Mouse (Mus musculus): ENCODE measurements around the gene Pvalb. TPM values are rescaled to one million over a fixed set of nuclear protein-coding genes. Genes with fewer than 3 reads are reported as not detected.

Pvalb gene
- 2.5 and 4.1 TPM in 2 replicates for polyA plus RNA-seq (2015; fragmentation: Nextera tagmentation; extraction: Ambion mirVana)

- Histone ChIP-seq H3K27me3 (peaks cover 50% of the 10 kb centered on the region), H3K36me3 (no peaks in the 10 kb centered on the region), H3K4me3 (no peak within 1 kb of the TSS), H3K27ac (replicated peaks) (no peak within 1 kb of the TSS), H3K4me1 (replicated peaks) (peaks cover 17% of the 10 kb centered on the region), H3K9ac (no peak within 1 kb of the TSS), H3K9me3 (peaks cover 13% of the 10 kb centered on the region; the same call in 1 of the 2 replicates), H3K4me2 (no peak within 1 kb of the TSS)
- ATAC-seq (ENCODE audit: low read depth): no peak
- 89% methylated on average over 7 of the region's 7 CpGs for WGBS
Measured at GRCm38 (mm10) chr15:78206312-78206711, at the start of gene Pvalb. Pvalb (minus strand) TSS chr15:78206400.

GRCm38 (mm10) chr15:78254751-78255150, 48.6 kb upstream of the Pvalb start:
- H3K4me2 ChIP-seq: 0 out of 2 replicates have a peak overlapping the region, but pooled peaks have one; percentile 10
- 23% methylated on average over 20 of the region's 20 CpGs for WGBS

GRCm38 (mm10) chr15:78248410-78248809, 42.2 kb upstream of the Pvalb start:
- Histone ChIP-seq H3K9ac (no peak overlapping the region), H3K27ac (replicated peaks) (no peak overlapping the region), H3K4me2 (no peak overlapping the region), H3K4me1 (replicated peaks) (no peaks in the 10 kb centered on the region), H3K4me3 (no peak overlapping the region), H3K36me3 (no peaks in the 10 kb centered on the region), H3K27me3 (no peaks in the 10 kb centered on the region), H3K9me3 (no peaks in the 10 kb centered on the region)
- ATAC-seq (ENCODE audit: low read depth): no peak
- 81% methylated on average over 3 of the region's 3 CpGs for WGBS

More at GRCm38 (mm10) chr15:78254751-78255150, 48.6 kb upstream of the Pvalb start:
- no peaks in the 10 kb centered on the region; the same call in 1 of the 2 replicates for H3K4me1 ChIP-seq (replicated peaks)
- no peaks in the 10 kb centered on the region for H3K9me3 ChIP-seq
- H3K9ac ChIP-seq: no peak overlapping the region
- H3K36me3 ChIP-seq: no peaks in the 10 kb centered on the region
- no peak overlapping the region for H3K4me3 ChIP-seq
- H3K27me3 ChIP-seq: peaks cover 8% of the 10 kb centered on the region; the same call in 1 of the 2 replicates
- no peak; the same call in 1 of the 2 replicates for ATAC-seq (ENCODE audit: low read depth)
- no peak overlapping the region for H3K27ac ChIP-seq (replicated peaks)

- WGBS: 71% methylated on average over 2 of the region's 2 CpGs
- no peak overlapping the region for H3K9ac ChIP-seq
- no peaks in the 10 kb centered on the region for H3K9me3 ChIP-seq
- no peak overlapping the region for H3K4me3 ChIP-seq
- no peaks in the 10 kb centered on the region for H3K4me1 ChIP-seq (replicated peaks)
- ATAC-seq (ENCODE audit: low read depth): no peak
- no peak overlapping the region for H3K4me2 ChIP-seq
- H3K27me3 ChIP-seq: no peaks in the 10 kb centered on the region
- no peaks in the 10 kb centered on the region for H3K36me3 ChIP-seq
- no peak overlapping the region for H3K27ac ChIP-seq (replicated peaks)
Measured at GRCm38 (mm10) chr15:78247659-78248058, 41.5 kb upstream of the Pvalb start.

- H3K27me3 ChIP-seq: no peaks in the 10 kb centered on the region
- no peak overlapping the region for H3K4me3 ChIP-seq
- H3K36me3 ChIP-seq: no peaks in the 10 kb centered on the region
- H3K9ac ChIP-seq: no peak overlapping the region
- H3K4me1 ChIP-seq (replicated peaks): no peaks in the 10 kb centered on the region
- no peak overlapping the region for H3K4me2 ChIP-seq
- H3K9me3 ChIP-seq: no peaks in the 10 kb centered on the region
- H3K27ac ChIP-seq (replicated peaks): no peak overlapping the region
- ATAC-seq (ENCODE audit: low read depth): no peak
- 79% methylated on average over 18 of the region's 18 CpGs for WGBS
Measured at GRCm38 (mm10) chr15:78246143-78247116, 40.2 kb upstream of the Pvalb start.

GRCm38 (mm10) chr15:78244695-78245492, 38.7 kb upstream of the Pvalb start, which contains the start of gene Ncf4:
Ncf4 (plus strand) TSS chr15:78244801.
- WGBS: 67% methylated on average over 7 of the region's 7 CpGs
- Histone ChIP-seq H3K4me1 (replicated peaks) (no peaks in the 10 kb centered on the region), H3K9me3 (no peaks in the 10 kb centered on the region), H3K9ac (no peak within 1 kb of the TSS), H3K4me2 (no peak within 1 kb of the TSS), H3K27ac (replicated peaks) (no peak within 1 kb of the TSS), H3K27me3 (no peaks in the 10 kb centered on the region), H3K36me3 (no peaks in the 10 kb centered on the region), H3K4me3 (no peak within 1 kb of the TSS)
- ATAC-seq (ENCODE audit: low read depth): no peak

- Histone ChIP-seq H3K9me3 (no peaks in the 10 kb centered on the region), H3K4me3 (no peak overlapping the region), H3K4me2 (no peak overlapping the region), H3K4me1 (replicated peaks) (no peaks in the 10 kb centered on the region), H3K27me3 (no peaks in the 10 kb centered on the region; the same call in 1 of the 2 replicates), H3K9ac (no peak overlapping the region), H3K27ac (replicated peaks) (no peak overlapping the region), H3K36me3 (no peaks in the 10 kb centered on the region)
- WGBS: 83% methylated on average over 6 of the region's 6 CpGs
- ATAC-seq (ENCODE audit: low read depth): no peak
Measured at GRCm38 (mm10) chr15:78243774-78244173, 37.6 kb upstream of the Pvalb start.

- 84% methylated on average over 8 of the region's 8 CpGs for WGBS
- Histone ChIP-seq H3K4me1 (replicated peaks) (no peaks in the 10 kb centered on the region), H3K4me3 (no peak overlapping the region), H3K4me2 (no peak overlapping the region), H3K27ac (replicated peaks) (no peak overlapping the region), H3K27me3 (no peaks in the 10 kb centered on the region; the same call in 1 of the 2 replicates), H3K9me3 (no peaks in the 10 kb centered on the region), H3K36me3 (no peaks in the 10 kb centered on the region), H3K9ac (no peak overlapping the region)
- no peak for ATAC-seq (ENCODE audit: low read depth)
Measured at GRCm38 (mm10) chr15:78243061-78243460, 36.9 kb upstream of the Pvalb start.

- H3K4me3 ChIP-seq: no peak overlapping the region
- no peaks in the 10 kb centered on the region for H3K9me3 ChIP-seq
- no peaks in the 10 kb centered on the region; the same call in 1 of the 2 replicates for H3K27me3 ChIP-seq
- ATAC-seq (ENCODE audit: low read depth): no peak
- H3K27ac ChIP-seq (replicated peaks): no peak overlapping the region
- H3K4me1 ChIP-seq (replicated peaks): no peaks in the 10 kb centered on the region
- 52% methylated on average over 11 of the region's 11 CpGs for WGBS
- H3K9ac ChIP-seq: no peak overlapping the region
- no peak overlapping the region for H3K4me2 ChIP-seq
- H3K36me3 ChIP-seq: no peaks in the 10 kb centered on the region
Measured at GRCm38 (mm10) chr15:78241335-78241734, 35.1 kb upstream of the Pvalb start.

- H3K4me1 ChIP-seq (replicated peaks): no peaks in the 10 kb centered on the region
- no peaks in the 10 kb centered on the region for H3K36me3 ChIP-seq
- H3K4me3 ChIP-seq: no peak overlapping the region
- WGBS: 58% methylated on average over 14 of the region's 14 CpGs
- no peak overlapping the region for H3K9ac ChIP-seq
- H3K27me3 ChIP-seq: no peaks in the 10 kb centered on the region; the same call in 1 of the 2 replicates
- no peak for ATAC-seq (ENCODE audit: low read depth)
- H3K27ac ChIP-seq (replicated peaks): no peak overlapping the region
- no peak overlapping the region for H3K4me2 ChIP-seq
- H3K9me3 ChIP-seq: no peaks in the 10 kb centered on the region
Measured at GRCm38 (mm10) chr15:78239956-78240617, 33.9 kb upstream of the Pvalb start.

- no peak overlapping the region for H3K4me2 ChIP-seq
- H3K36me3 ChIP-seq: no peaks in the 10 kb centered on the region
- 28% methylated on average over 10 of the region's 10 CpGs for WGBS
- H3K4me1 ChIP-seq (replicated peaks): no peaks in the 10 kb centered on the region
- H3K27me3 ChIP-seq: no peaks in the 10 kb centered on the region; the same call in 1 of the 2 replicates
- H3K9me3 ChIP-seq: no peaks in the 10 kb centered on the region
- H3K27ac ChIP-seq (replicated peaks): no peak overlapping the region
- no peak overlapping the region for H3K4me3 ChIP-seq
- ATAC-seq (ENCODE audit: low read depth): no peak
- H3K9ac ChIP-seq: no peak overlapping the region
Measured at GRCm38 (mm10) chr15:78239453-78239852, 33.3 kb upstream of the Pvalb start.

All from neural tube, embryonic 13.5 days (tissue).